Mouse (Mus musculus) G1E (cell line): ENCODE data around the gene Cad.

Source experiments
- CTCF ChIP-seq: IDR thresholded peaks from 2 replicates; pipeline ENCODE4 v1.5.1; 2012; ENCODE audit warnings: low read depth, low read length, inconsistent platforms, mixed read lengths
- GATA2 ChIP-seq: IDR thresholded peaks from 2 replicates; pipeline ENCODE4 v1.6.1; 2012; ENCODE audit warnings: low read depth, low read length, inconsistent platforms, borderline replicate concordance

DNA sequence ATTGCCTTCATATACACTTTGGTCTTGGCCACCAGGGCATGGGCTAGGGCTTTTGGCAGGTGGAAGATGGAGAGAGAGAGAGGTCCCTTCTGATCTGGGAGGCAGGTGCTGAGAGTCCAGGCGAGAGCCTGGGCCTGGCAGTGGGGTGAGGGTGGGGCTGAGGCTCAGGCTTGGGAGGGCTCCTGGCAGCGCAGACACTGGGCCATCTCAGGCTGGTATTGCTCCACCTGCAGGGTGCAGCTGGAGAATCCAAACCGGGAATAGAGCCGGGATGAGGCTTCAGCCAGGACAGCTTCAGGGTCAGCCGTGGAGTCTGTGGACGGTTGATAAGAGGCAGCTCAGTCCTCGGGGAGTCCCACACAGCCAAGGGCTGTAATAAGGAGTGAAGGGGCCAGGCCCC, 32.0 kb downstream of the Cad start:
- TF ChIP-seq CTCF: no peak
- no peak for TF ChIP-seq GATA2
